Mouse (Mus musculus): ENCODE results near the gene Pmp22.

DNA sequence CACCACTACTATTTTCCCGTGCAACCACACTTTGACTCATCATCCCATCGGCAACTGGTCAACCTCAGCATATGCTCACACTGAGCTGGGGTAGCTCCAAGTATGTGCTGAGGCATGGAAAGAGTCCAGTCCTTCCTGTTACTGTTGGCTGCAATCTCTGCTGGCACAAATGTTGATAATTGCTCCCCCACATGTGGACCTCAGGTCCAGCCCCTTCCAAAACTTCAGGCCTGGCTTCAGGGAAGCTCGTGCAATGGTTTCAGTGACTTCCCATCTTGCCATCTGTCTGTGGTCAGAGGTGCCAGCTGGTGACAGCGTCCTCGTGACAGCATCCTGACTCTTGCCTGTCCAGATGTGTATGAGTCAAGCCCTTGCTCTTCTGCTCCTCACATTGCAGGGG, 44.8 kb downstream of the Pmp22 start:
- TF ChIP-seq CTCF (IDR thresholded peaks at IDR 0.05; ENCODE audit: low read depth, low read length), result no peak
- no peak for TF ChIP-seq POLR2A (IDR thresholded peaks at IDR 0.05; ENCODE audit: extremely low read depth, insufficient read depth, low read length)
